Mouse (Mus musculus) testis, adult 2 months (tissue): ENCODE results near the gene Vav2.

ENCODE experiments used
- CTCF ChIP-seq: fragments of 200-500 bp; IDR thresholded peaks from 2 replicates; pipeline ENCODE4 v1.5.1; 2012; ENCODE audit warnings: low read depth, mild to moderate bottlenecking, inconsistent platforms, low read length, moderate library complexity; ENCODE audit not compliant: control insufficient read depth, insufficient read depth, insufficient replicate concordance
- POLR2A ChIP-seq: fragments of 200-500 bp; IDR thresholded peaks from 2 replicates; pipeline ENCODE4 v1.6.1; 2012; ENCODE audit warnings: low read depth, mild to moderate bottlenecking, inconsistent platforms, low read length, moderate library complexity; ENCODE audit not compliant: control insufficient read depth

DNA sequence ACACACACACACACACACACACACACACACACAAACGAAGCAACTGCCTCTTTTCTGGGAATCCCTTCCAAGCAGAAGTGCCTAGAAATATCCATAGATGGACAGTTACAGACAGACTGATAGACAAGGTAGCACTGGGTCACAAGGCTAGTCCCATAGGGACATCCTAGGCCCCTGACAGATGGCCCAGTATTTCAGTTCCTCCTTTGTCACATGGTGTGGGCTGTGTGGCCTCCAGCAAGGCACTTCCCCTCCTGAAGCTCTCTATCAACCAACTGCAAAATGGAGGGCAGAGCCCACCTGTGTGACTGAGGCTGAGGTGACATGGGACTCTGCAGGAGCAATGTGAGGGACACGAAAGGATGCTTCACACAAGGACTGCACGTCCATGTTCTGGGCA is 115.2 kb downstream of the Vav2 start:
- TF ChIP-seq CTCF (no peak), POLR2A (no peak)
